Mouse (Mus musculus) hindbrain, embryonic 11.5 days (tissue): ENCODE results near the gene Erbb3. TPM values are rescaled to one million over a fixed set of nuclear protein-coding genes. Genes with fewer than 3 reads are reported as not detected.
A peak's percentile ranks its signal among the peaks of the same experiment; 100 is the strongest.
"Not testable (repeated sequence)": the region's sequence is repeated elsewhere in the genome, so short reads cannot be mapped to it uniquely, and the experiment has no call there.

Source experiments
- ATAC-seq: fragments of 200-750 bp; cut with Nextera tagmentation; 2 replicates; pipeline ENCODE4 v1.8.0; 2017; ENCODE audit warnings: mild to moderate bottlenecking, moderate TSS enrichment, moderate library complexity; ENCODE audit not compliant: low FRiP score
- DNase-seq: peaks from one replicate; pipeline ENCODE4 v3.0.0-alpha.2; 2015; ENCODE audit warnings: low spot score
- H3K27ac ChIP-seq: fragments of 300-500 bp; sonication (generic); 2 replicates; pipeline ENCODE4 v1.5.1; 2014; ENCODE audit warnings: mild to moderate bottlenecking, low read depth, low read length
- H3K27me3 ChIP-seq: fragments of 300-500 bp; sonication (generic); 2 replicates; pipeline ENCODE4 v1.6.1; 2014; ENCODE audit warnings: mild to moderate bottlenecking, low read length, moderate library complexity, mixed read lengths; ENCODE audit not compliant: control insufficient read depth, insufficient read depth
- H3K36me3 ChIP-seq: fragments of 300-500 bp; sonication (generic); 2 replicates; pipeline ENCODE4 v1.6.1; 2014; ENCODE audit warnings: mild to moderate bottlenecking, low read length, moderate library complexity, mixed read lengths; ENCODE audit not compliant: control insufficient read depth, insufficient read depth
- H3K4me1 ChIP-seq: fragments of 300-500 bp; sonication (generic); replicated peaks from 2 replicates; pipeline ENCODE4 v1.6.1; 2014; ENCODE audit warnings: low read length, mixed read lengths; ENCODE audit not compliant: control insufficient read depth, insufficient read depth
- H3K4me2 ChIP-seq: fragments of 300-500 bp; sonication (generic); replicated peaks from 2 replicates; pipeline ENCODE4 v1.6.1; 2014; ENCODE audit warnings: mild to moderate bottlenecking, low read depth, low read length
- H3K4me3 ChIP-seq: fragments of 300-500 bp; sonication (generic); 2 replicates; pipeline ENCODE4 v1.5.1; 2014; ENCODE audit warnings: low read depth, low read length
- H3K9ac ChIP-seq: fragments of 300-500 bp; sonication (generic); 2 replicates; pipeline ENCODE4 v1.6.1; 2014; ENCODE audit warnings: low read depth, low read length
- H3K9me3 ChIP-seq: fragments of 300-500 bp; sonication (generic); 2 replicates; pipeline ENCODE4 v1.6.1; 2016; ENCODE audit warnings: low read length; ENCODE audit not compliant: control insufficient read depth
- WGBS: fragments of 180-500 bp; shearing (Covaris S2); extraction: QIAGEN DNeasy Blood & Tissue Kit; methylation state at CpG from one replicate; pipeline ENCODE4 v1.1.7; 2014; 5-methylcytosine and 5-hydroxymethylcytosine counted together
- polyA plus RNA-seq: library from polyadenylated mRNA; unstranded; fragments of >200 nt; fragmentation: Nextera tagmentation; extraction: Ambion mirVana; gene quantifications from 2 replicates; pipeline ENCODE4 v1.2.1, GENCODE M21; 2014

The Erbb3 gene
- polyA plus RNA-seq, 1 experiment from 2014 or later = 4.6 TPM

- under 1% methylated on average over 27 of the region's 30 CpGs for WGBS
- DNase-seq, H3K27me3 ChIP-seq, H3K9me3 ChIP-seq, H3K4me1 ChIP-seq: not testable (repeated sequence)
- peak overlapping the region; percentile 79 for H3K4me3 ChIP-seq
- ATAC-seq = 0 out of 2 replicates have a peak, but pooled peaks have one; percentile 0
- H3K4me2 ChIP-seq = peak overlapping the region; percentile 81
- H3K9ac ChIP-seq = peak overlapping the region; percentile 91
- H3K36me3 ChIP-seq = peaks cover 11% of the 10 kb centered on the region
- H3K27ac ChIP-seq = peak overlapping the region; percentile 90
These were observed 41.2 kb downstream of the Erbb3 start for GRCm38 (mm10) chr10:128548051-128548791.

- Histone ChIP-seq H3K4me3 (peak within 1 kb of the TSS; percentile 79), H3K9me3 (no peaks in the 10 kb centered on the region), H3K36me3 (peaks cover 11% of the 10 kb centered on the region), H3K9ac (peak within 1 kb of the TSS; percentile 91), H3K27ac (peak within 1 kb of the TSS; percentile 90), H3K27me3 (no peaks in the 10 kb centered on the region), H3K4me2 (peak within 1 kb of the TSS; percentile 81), H3K4me1 (peaks cover 2% of the 10 kb centered on the region; the same call in 1 of the 2 replicates)
- peak; percentile 91 for ATAC-seq
- peak; percentile 93 for DNase-seq
- under 1% methylated on average over 46 of the region's 50 CpGs for WGBS
These were observed 42.0 kb downstream of the Erbb3 start, which contains the start of gene Zc3h10 for GRCm38 (mm10) chr10:128547361-128548032. Gene Zc3h10 (minus strand): TSS chr10:128547774.

DNA sequence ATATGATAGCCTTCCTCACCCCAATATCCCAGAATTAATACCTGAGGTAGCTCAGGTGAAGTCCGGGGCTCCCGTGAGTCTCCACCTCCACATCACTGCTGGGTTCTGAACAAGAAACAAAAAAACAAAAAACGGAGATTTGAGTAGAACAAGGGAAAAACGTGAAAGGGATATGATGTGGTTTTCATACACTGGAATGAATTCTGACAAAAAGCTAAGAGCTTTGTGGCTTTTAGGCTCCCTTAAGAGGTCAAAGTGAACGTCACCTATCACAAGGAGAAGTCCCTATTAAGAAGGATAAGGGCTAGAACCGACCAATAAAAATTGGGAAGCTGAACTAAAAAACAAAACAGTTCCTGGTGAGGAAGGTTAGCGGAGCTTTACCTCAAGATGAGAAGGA lies 42.7 kb downstream of the Erbb3 start:
- H3K36me3 ChIP-seq = peaks cover 11% of the 10 kb centered on the region
- DNase-seq (peak; percentile 10), ATAC-seq (no peak)
- peak overlapping the region; percentile 79 for H3K4me3 ChIP-seq
- H3K27ac ChIP-seq = 0 out of 2 replicates have a peak overlapping the region, but pooled peaks have one; percentile 90
- H3K4me1 ChIP-seq = peaks cover 2% of the 10 kb centered on the region; the same call in 1 of the 2 replicates
- 21% methylated on average over 7 of the region's 7 CpGs for WGBS
- peak overlapping the region; percentile 76 for H3K9ac ChIP-seq
- no peaks in the 10 kb centered on the region for H3K27me3 ChIP-seq
- no peaks in the 10 kb centered on the region for H3K9me3 ChIP-seq
- peak overlapping the region; percentile 81 for H3K4me2 ChIP-seq

DNA sequence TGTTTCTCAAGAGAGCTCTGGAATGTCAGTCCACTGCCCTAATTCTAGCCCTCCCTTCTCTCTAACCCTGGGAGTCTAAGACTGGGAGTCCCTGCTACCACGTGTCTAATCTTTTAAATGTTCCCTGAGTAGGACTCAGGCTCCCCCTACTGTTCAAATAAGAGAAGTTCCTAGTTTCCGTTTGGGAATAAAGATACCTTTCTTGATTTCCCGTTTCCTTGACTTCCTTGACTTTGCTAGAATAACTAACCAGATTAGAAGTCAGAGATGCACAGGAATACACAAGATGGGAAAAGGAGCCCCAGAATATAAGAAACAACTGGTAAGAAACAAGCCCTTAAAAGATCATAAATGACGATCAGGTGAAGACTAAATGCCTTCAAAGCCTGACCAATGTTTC lies 43.1 kb downstream of the Erbb3 start:
- 18% methylated on average over 4 of the region's 4 CpGs for WGBS
- no peaks in the 10 kb centered on the region for H3K9me3 ChIP-seq
- H3K27me3 ChIP-seq = no peaks in the 10 kb centered on the region
- 0 out of 2 replicates have a peak overlapping the region, but pooled peaks have one; percentile 90 for H3K27ac ChIP-seq
- peaks cover 2% of the 10 kb centered on the region; the same call in 1 of the 2 replicates for H3K4me1 ChIP-seq
- H3K4me2 ChIP-seq = peak overlapping the region; percentile 81
- H3K4me3 ChIP-seq = peak overlapping the region; percentile 79
- H3K9ac ChIP-seq = peak overlapping the region; percentile 76; the same call in 1 of the 2 replicates
- H3K36me3 ChIP-seq = peaks cover 11% of the 10 kb centered on the region
- no peak for ATAC-seq
- peak; percentile 49 for DNase-seq

DNA sequence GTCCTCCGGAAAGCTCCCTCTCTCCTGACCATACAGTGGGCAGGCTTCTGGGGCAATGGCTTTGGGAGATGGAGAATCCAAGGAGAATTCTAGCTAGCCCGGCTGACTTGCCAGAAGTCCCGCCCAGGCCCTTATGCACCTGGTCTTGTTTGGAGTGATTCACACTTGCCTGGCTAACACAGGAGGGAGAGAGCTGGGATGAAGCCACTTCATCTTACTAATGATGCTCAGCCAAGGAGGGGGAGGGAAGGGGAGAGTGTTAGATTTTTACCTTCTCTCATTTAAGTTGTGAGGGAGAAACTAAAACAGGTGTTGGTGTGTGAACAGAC lies 43.9 kb downstream of the Erbb3 start:
- Histone ChIP-seq H3K36me3 (peaks cover 11% of the 10 kb centered on the region), H3K9me3 (no peaks in the 10 kb centered on the region), H3K4me3 (no peak overlapping the region), H3K4me1 (peaks cover 2% of the 10 kb centered on the region; the same call in 1 of the 2 replicates), H3K4me2 (no peak overlapping the region), H3K27me3 (no peaks in the 10 kb centered on the region), H3K27ac (no peak overlapping the region), H3K9ac (no peak overlapping the region)
- DNase-seq = no peak
- ATAC-seq = no peak
- WGBS = 92% methylated on average over 3 of the region's 3 CpGs

DNA sequence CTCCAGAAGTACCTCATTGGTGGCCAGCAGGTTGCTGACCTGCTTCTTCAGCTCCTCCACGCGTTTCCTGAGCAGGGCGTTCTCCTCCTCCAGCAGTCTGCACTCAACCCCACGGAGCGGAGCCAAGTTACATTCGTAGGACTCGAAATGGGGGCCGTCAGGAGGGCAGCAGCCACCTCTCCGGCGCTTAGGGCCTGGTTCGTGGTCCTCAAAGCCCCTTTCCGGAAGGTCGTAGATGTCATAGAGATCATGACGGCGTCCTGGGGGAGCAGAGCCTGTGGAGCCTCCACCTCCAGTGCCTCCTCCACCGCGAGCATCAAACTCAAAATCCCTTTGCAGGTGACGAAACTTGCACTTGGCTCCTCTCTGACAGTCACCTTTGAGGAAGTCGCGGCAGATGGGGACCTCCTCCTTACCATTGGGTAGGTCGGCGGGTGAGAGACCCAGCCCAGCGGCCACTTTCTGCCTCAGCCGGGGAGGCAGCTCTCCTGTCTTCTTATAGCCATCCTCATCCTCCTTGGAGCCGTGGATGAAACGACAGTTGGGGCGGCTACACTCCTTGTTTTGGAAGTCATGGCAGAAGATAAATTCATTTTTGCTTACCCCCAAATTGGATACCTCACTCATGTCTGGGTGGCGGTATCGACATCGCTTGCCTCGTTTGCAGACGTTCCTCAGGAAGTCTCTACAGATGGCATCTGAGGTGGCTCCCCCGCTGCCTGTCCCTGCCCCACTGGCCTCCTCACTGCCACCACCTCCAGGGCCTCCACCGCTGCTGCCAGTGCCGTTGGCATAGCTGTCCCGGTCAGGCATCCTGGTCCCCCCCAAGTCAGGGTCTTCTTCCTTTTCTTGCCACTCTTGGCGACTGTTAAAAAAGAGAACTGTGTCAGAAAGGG lies 44.5 kb downstream of the Erbb3 start:
- H3K4me1 ChIP-seq = peaks cover 2% of the 10 kb centered on the region; the same call in 1 of the 2 replicates

GRCm38 (mm10) chr10:128544151-128544657 lies 45.2 kb downstream of the Erbb3 start:
- peaks cover 11% of the 10 kb centered on the region for H3K36me3 ChIP-seq
- no peak overlapping the region for H3K9ac ChIP-seq
- no peak overlapping the region for H3K4me2 ChIP-seq
- no peak for ATAC-seq
- DNase-seq = no peak
- H3K27me3 ChIP-seq = no peaks in the 10 kb centered on the region
- H3K4me3 ChIP-seq = no peak overlapping the region
- WGBS = 97% methylated on average over 15 of the region's 15 CpGs
- no peak overlapping the region for H3K27ac ChIP-seq
- peaks cover 2% of the 10 kb centered on the region; the same call in 1 of the 2 replicates for H3K4me1 ChIP-seq
- H3K9me3 ChIP-seq = no peaks in the 10 kb centered on the region

More for the DNA sequence above, 44.5 kb downstream of the Erbb3 start:
- Histone ChIP-seq H3K27me3 (no peaks in the 10 kb centered on the region), H3K4me3 (no peak overlapping the region), H3K27ac (no peak overlapping the region), H3K9ac (no peak overlapping the region), H3K9me3 (no peaks in the 10 kb centered on the region), H3K4me2 (no peak overlapping the region), H3K36me3 (peaks cover 11% of the 10 kb centered on the region)
- no peak for ATAC-seq
- DNase-seq = no peak
- 95% methylated on average over 37 of the region's 37 CpGs for WGBS

GRCm38 (mm10) chr10:128543100-128543499 lies 46.4 kb downstream of the Erbb3 start:
- H3K36me3 ChIP-seq = peaks cover 11% of the 10 kb centered on the region
- no peaks in the 10 kb centered on the region for H3K9me3 ChIP-seq
- no peak overlapping the region for H3K4me3 ChIP-seq
- no peak for ATAC-seq
- 82% methylated on average over 2 of the region's 2 CpGs for WGBS
- DNase-seq = no peak
- H3K9ac ChIP-seq = no peak overlapping the region
- no peak overlapping the region for H3K4me2 ChIP-seq
- no peaks in the 10 kb centered on the region for H3K27me3 ChIP-seq
- H3K4me1 ChIP-seq = peaks cover 2% of the 10 kb centered on the region; the same call in 1 of the 2 replicates
- H3K27ac ChIP-seq = no peak overlapping the region
